Mouse (Mus musculus): ENCODE measurements around the gene Zbtb11. TPM values are rescaled to one million over a fixed set of nuclear protein-coding genes. Genes with fewer than 3 reads are reported as not detected.
A peak's percentile ranks its signal among the peaks of the same experiment; 100 is the strongest.

The Zbtb11 gene
- polyA plus RNA-seq, 1 experiment from 2014 or later, result 12.0 TPM

DNA sequence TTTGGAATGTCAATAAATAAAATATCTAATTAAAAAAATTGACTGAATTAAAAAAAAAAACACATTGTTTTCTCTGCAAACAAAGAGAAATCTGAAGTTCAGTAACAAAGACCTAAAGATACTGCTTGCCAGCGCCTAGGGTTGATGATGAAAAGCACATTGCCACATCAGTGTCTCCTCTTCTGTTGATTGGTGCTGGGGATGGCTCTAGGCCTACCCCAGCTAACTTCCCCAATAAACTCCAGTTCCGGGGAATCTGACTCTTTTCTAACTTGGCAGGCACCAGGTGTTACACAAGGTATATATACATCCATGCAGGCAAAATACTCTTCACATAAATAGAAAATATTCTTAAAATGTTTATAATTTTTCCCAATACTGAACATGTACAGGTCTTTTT, 20.6 kb downstream of the Zbtb11 start:
- WGBS, result 98% methylated on average over 2 of the region's 2 CpGs
- no peak overlapping the region for H3K9ac ChIP-seq (ENCODE audit: low read depth, low read length)
- no peak overlapping the region for H3K4me2 ChIP-seq (ENCODE audit: low read depth, low read length)
- no peak overlapping the region for H3K27ac ChIP-seq (ENCODE audit: low read length)
- no peaks in the 10 kb centered on the region for H3K4me1 ChIP-seq (ENCODE audit: control insufficient read depth, insufficient read depth, low read length)
- H3K9me3 ChIP-seq (ENCODE audit: control insufficient read depth, low read length), result no peaks in the 10 kb centered on the region
- H3K27me3 ChIP-seq (replicated peaks; ENCODE audit: control insufficient read depth, insufficient read depth, low read length), result no peaks in the 10 kb centered on the region
- H3K36me3 ChIP-seq (ENCODE audit: control insufficient read depth, insufficient read depth, low read length), result peaks cover 3% of the 10 kb centered on the region; the same call in 1 of the 2 replicates
- no peak for ATAC-seq
- H3K4me3 ChIP-seq (ENCODE audit: low read length), result no peak overlapping the region

DNA sequence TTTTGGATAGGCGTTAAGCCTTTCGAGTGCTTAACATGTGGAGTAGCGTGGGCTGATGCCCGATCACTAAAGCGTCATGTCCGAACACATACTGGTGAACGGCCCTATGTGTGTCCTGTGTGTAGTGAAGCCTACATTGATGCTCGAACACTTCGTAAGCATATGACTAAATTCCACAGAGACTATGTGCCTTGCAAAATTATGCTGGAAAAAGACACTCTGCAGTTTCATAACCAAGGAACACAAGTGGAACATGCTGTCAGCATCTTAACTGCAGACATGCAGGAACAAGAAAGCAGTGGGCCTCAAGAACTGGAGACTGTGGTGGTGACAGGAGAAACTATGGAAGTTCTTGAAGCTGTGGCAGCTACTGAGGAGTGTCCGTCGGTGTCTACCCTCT, 33.1 kb downstream of the Zbtb11 start:
- WGBS, result 95% methylated on average over 11 of the region's 11 CpGs
- H3K27me3 ChIP-seq (replicated peaks; ENCODE audit: control insufficient read depth, insufficient read depth, low read length), result no peaks in the 10 kb centered on the region
- H3K27ac ChIP-seq (ENCODE audit: low read length), result no peak overlapping the region
- no peak overlapping the region for H3K4me3 ChIP-seq (ENCODE audit: low read length)
- no peaks in the 10 kb centered on the region for H3K4me1 ChIP-seq (ENCODE audit: control insufficient read depth, insufficient read depth, low read length)
- H3K9ac ChIP-seq (ENCODE audit: low read depth, low read length), result no peak overlapping the region
- no peaks in the 10 kb centered on the region for H3K9me3 ChIP-seq (ENCODE audit: control insufficient read depth, low read length)
- no peak overlapping the region for H3K4me2 ChIP-seq (ENCODE audit: low read depth, low read length)
- peaks cover 2% of the 10 kb centered on the region; the same call in 1 of the 2 replicates for H3K36me3 ChIP-seq (ENCODE audit: control insufficient read depth, insufficient read depth, low read length)
- ATAC-seq, result no peak

DNA sequence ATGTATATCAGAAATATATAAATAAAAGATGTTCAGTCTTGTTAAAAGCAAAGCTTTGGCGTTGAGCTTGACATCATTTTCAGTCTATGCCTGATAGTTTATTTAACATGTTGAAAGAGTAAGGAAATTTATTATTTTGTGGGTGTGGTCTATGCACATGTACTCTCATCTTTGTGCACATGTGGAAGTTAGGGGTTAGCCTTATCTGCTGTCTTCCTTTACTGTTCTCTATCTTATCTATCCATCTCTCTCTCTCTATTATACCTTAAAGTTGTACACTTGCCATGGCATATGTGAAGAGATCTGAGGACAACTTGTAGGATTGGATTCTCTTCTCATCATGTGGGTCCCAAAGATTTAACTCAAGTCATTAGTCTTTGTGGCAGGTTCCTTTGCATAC, 35.2 kb downstream of the Zbtb11 start:
- Histone ChIP-seq H3K27ac (ENCODE audit: low read length) (no peak overlapping the region), H3K36me3 (ENCODE audit: control insufficient read depth, insufficient read depth, low read length) (peaks cover 5% of the 10 kb centered on the region), H3K4me1 (ENCODE audit: control insufficient read depth, insufficient read depth, low read length) (no peaks in the 10 kb centered on the region), H3K9me3 (ENCODE audit: control insufficient read depth, low read length) (no peaks in the 10 kb centered on the region), H3K4me3 (ENCODE audit: low read length) (no peak overlapping the region), H3K9ac (ENCODE audit: low read depth, low read length) (no peak overlapping the region), H3K4me2 (ENCODE audit: low read depth, low read length) (no peak overlapping the region), H3K27me3 (replicated peaks; ENCODE audit: control insufficient read depth, insufficient read depth, low read length) (no peaks in the 10 kb centered on the region)
- ATAC-seq, result no peak
- WGBS, result 78% methylated on average over 1 of the region's 1 CpGs

DNA sequence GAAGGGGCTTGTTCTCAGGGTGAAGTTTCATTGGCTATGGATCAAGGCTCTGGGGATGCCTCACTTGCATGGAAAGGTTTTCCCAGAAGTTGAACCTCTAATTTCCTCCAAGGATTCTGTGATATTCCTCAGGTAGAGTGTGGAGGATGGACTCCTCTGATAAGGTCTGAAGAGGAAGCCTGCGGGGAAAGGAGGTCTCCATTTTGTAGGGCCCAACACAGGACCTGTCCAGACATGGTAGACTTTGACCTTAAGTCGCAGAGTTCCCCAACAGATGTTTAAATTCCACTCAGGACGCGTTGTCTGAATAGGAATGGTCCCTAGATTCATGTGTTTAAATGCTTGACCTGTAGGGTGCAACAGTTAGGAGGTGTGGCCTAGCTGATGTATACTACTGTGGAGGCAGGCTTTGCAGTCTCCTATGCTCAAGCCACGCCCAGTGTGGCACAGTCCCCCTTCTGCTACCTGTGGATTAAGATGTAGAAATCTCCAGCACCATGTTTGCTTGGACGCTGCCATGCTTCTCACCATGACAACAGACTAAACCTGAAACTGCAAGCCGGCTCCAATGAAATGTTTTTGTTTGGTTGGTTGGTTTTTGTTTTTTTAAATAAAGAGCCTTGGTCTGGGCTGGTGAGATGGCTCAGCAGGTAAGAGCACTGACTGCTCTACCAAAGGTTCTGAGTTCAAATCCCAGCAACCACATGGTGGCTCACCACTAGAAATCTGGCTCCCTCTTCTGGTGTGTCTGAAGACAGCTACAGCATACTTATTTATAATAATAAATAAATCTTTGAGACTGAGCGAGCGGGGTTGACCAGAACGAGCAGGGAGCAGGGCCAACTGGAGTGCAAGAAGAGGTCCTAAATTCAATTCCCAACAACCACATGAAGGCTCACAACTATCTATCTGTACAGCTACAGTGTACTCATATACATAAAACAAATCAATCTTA, 39.4 kb downstream of the Zbtb11 start:
- Histone ChIP-seq H3K4me3 (ENCODE audit: low read length) (no peak overlapping the region), H3K27ac (ENCODE audit: low read length) (no peak overlapping the region), H3K4me1 (ENCODE audit: control insufficient read depth, insufficient read depth, low read length) (no peaks in the 10 kb centered on the region), H3K27me3 (replicated peaks; ENCODE audit: control insufficient read depth, insufficient read depth, low read length) (no peaks in the 10 kb centered on the region), H3K36me3 (ENCODE audit: control insufficient read depth, insufficient read depth, low read length) (peaks cover 13% of the 10 kb centered on the region), H3K9me3 (ENCODE audit: control insufficient read depth, low read length) (no peaks in the 10 kb centered on the region), H3K4me2 (ENCODE audit: low read depth, low read length) (no peak overlapping the region), H3K9ac (ENCODE audit: low read depth, low read length) (no peak overlapping the region)
- 89% methylated on average over 10 of the region's 10 CpGs for WGBS
- peak; percentile 42; the same call in 1 of the 2 replicates for ATAC-seq

DNA sequence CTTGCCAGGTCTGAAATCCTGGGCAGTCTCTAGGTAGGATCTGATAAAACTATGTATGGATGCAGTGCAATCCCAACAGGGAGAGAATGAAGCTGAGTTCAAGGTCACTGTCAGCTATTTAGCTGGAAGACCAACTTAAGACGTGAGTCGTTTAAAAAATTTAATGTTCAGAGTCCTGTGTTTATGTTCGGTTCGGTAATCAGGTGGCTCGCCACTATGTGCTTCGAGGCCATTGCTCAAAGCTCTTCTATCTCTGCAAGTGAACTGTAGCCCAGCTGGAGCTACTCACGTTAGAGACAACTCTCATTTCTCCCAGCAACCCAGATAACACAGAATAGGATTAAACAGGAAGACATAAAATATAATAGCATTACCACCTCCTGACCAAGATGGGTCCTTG, 40.4 kb downstream of the Zbtb11 start:
- H3K27ac ChIP-seq (ENCODE audit: low read length), result no peak overlapping the region
- no peak for ATAC-seq
- no peak overlapping the region for H3K4me2 ChIP-seq (ENCODE audit: low read depth, low read length)
- 62% methylated on average over 7 of the region's 7 CpGs for WGBS
- H3K36me3 ChIP-seq (ENCODE audit: control insufficient read depth, insufficient read depth, low read length), result peaks cover 18% of the 10 kb centered on the region
- no peaks in the 10 kb centered on the region for H3K27me3 ChIP-seq (replicated peaks; ENCODE audit: control insufficient read depth, insufficient read depth, low read length)
- H3K4me3 ChIP-seq (ENCODE audit: low read length), result no peak overlapping the region
- no peaks in the 10 kb centered on the region for H3K4me1 ChIP-seq (ENCODE audit: control insufficient read depth, insufficient read depth, low read length)
- no peaks in the 10 kb centered on the region for H3K9me3 ChIP-seq (ENCODE audit: control insufficient read depth, low read length)
- no peak overlapping the region for H3K9ac ChIP-seq (ENCODE audit: low read depth, low read length)

DNA sequence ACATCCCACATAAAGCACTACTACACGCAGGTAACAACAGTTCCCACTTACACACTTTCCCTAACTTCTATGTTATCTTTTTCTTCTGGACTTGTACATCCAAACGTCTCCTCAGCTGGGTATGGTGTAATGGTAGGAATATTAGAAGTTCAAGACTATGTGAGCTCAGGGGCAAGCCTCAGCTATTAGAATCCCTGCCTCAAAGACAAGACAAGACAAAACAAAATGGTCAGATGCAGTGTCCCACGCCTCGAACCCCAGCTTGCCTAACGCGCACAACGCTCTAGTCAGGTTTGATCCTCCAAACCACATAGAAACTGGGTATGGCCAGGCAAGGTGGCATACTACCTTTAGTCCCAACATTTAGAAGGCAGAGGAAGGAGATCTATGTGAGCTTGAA, 46.0 kb downstream of the Zbtb11 start:
- Histone ChIP-seq H3K27me3 (replicated peaks; ENCODE audit: control insufficient read depth, insufficient read depth, low read length) (no peaks in the 10 kb centered on the region), H3K4me2 (ENCODE audit: low read depth, low read length) (no peak overlapping the region), H3K27ac (ENCODE audit: low read length) (no peak overlapping the region), H3K4me3 (ENCODE audit: low read length) (no peak overlapping the region), H3K36me3 (ENCODE audit: control insufficient read depth, insufficient read depth, low read length) (peaks cover 13% of the 10 kb centered on the region), H3K9me3 (ENCODE audit: control insufficient read depth, low read length) (no peaks in the 10 kb centered on the region), H3K4me1 (ENCODE audit: control insufficient read depth, insufficient read depth, low read length) (no peaks in the 10 kb centered on the region), H3K9ac (ENCODE audit: low read depth, low read length) (no peak overlapping the region)
- ATAC-seq, result no peak
- 96% methylated on average over 7 of the region's 7 CpGs for WGBS

DNA sequence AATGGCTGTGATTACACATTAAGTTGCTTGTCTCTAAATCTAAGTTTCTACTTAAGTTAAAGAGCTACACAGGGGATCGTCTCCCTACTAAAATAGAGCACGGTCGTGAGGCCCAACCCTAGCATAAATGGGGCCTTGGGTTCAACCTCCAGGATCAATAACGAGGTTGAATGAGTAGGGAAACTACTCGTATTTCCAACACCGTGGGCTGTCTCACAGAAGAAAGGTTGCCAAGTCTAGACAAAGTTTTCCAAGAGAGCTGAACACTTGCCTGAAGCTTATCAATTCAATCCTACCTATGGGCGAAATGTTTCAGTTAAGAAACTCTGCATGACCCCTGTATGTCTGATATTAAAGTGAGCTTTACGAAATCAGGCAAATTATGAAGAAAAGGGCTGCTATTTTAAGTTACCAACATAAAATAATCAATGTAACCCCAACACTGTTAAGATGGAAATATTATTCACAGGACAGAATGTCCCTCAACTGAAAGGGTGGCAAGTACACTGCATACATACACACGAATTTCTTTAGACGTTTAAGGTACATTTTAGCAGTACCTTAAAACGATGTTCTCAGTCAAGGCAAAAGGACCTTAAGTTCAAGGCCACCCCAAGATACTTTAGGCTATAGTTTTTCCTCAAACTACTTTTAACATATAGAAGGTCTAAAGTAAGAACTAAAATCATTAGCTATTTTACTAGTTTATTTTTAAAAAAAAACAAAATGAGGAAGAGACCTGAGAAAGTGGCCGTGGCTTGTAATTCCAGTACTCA, 54.4 kb downstream of the Zbtb11 start:
- Histone ChIP-seq H3K4me3 (ENCODE audit: low read length) (peak overlapping the region; percentile 90), H3K9ac (ENCODE audit: low read depth, low read length) (peak overlapping the region; percentile 97), H3K27ac (ENCODE audit: low read length) (no peak overlapping the region), H3K4me2 (ENCODE audit: low read depth, low read length) (peak overlapping the region; percentile 72), H3K9me3 (ENCODE audit: control insufficient read depth, low read length) (no peaks in the 10 kb centered on the region), H3K36me3 (ENCODE audit: control insufficient read depth, insufficient read depth, low read length) (peaks cover 7% of the 10 kb centered on the region; the same call in 1 of the 2 replicates), H3K27me3 (replicated peaks; ENCODE audit: control insufficient read depth, insufficient read depth, low read length) (no peaks in the 10 kb centered on the region), H3K4me1 (ENCODE audit: control insufficient read depth, insufficient read depth, low read length) (peaks cover 19% of the 10 kb centered on the region)
- no peak for ATAC-seq
- WGBS, result 41% methylated on average over 12 of the region's 12 CpGs

DNA sequence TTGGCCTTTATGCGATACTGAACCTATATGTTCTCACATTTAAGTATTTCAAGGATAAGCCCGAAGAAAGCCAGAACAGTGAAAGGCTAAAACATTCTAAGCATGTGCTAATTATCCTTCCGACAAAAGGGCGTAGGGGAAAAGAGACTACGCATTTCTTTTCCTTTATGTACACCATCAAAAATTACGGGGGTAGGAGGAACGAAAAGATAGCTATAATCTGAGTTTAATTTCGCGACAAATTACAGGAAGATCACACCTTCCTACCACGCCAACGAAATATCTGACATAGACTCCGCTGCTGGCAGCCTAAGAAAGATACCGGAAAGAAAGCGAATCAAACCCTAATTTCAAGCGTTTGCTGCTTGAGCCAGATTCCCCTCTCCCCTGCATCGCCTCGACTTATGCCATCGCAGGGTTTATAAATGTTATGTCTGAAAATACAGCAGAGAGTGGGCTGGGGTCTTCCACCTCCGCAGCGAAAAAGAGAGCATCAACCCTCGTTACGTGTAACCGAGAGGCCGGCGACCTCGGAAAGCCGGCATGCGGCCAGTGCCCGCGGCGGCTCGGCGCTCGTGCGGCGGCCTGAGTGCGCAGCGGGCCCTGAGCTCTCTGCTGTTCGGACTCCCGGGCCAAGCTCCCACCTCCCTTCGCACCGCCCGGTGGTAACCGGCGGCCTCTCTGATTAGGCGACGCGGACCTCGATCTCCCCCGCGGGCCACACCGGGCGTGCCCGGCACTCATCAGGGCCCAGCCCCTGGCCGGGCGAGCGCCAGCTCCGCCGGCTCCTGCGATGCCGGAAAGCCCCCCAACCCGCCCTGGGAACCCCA, 55.3 kb downstream of the Zbtb11 start:
- H3K4me1 ChIP-seq (ENCODE audit: control insufficient read depth, insufficient read depth, low read length), result peaks cover 19% of the 10 kb centered on the region
- peaks cover 7% of the 10 kb centered on the region; the same call in 1 of the 2 replicates for H3K36me3 ChIP-seq (ENCODE audit: control insufficient read depth, insufficient read depth, low read length)
- H3K4me2 ChIP-seq (ENCODE audit: low read depth, low read length), result peak overlapping the region; percentile 72
- H3K27me3 ChIP-seq (replicated peaks; ENCODE audit: control insufficient read depth, insufficient read depth, low read length), result no peaks in the 10 kb centered on the region
- H3K9me3 ChIP-seq (ENCODE audit: control insufficient read depth, low read length), result no peaks in the 10 kb centered on the region
- WGBS, result under 1% methylated on average over 62 of the region's 62 CpGs
- H3K9ac ChIP-seq (ENCODE audit: low read depth, low read length), result peak overlapping the region; percentile 97
- H3K27ac ChIP-seq (ENCODE audit: low read length), result peak overlapping the region; percentile 86
- H3K4me3 ChIP-seq (ENCODE audit: low read length), result peak overlapping the region; percentile 90
- ATAC-seq, result peak; percentile 94
